Mouse (Mus musculus) thymus, postnatal 0 days (tissue): ENCODE measurements around the gene Ptprm. TPM values are rescaled to one million over a fixed set of nuclear protein-coding genes. Genes with fewer than 3 reads are reported as not detected.

Source experiments
- DNase-seq: peaks from one replicate; pipeline ENCODE4 v3.0.0-alpha.2; 2015; ENCODE audit warnings: low spot score
- polyA plus RNA-seq: library from polyadenylated mRNA; unstranded; fragments of >200 nt; fragmentation: Nextera tagmentation; extraction: Ambion mirVana; gene quantifications from 2 replicates; pipeline ENCODE4 v1.2.1, GENCODE M21; 2015

Gene Ptprm
- polyA plus RNA-seq, 1 experiment from 2014 or later, result 1.5 TPM

GRCm38 (mm10) chr17:67287501-67287900, 66.8 kb downstream of the Ptprm start:
- no peak for DNase-seq

- DNase-seq, result no peak
Measured at GRCm38 (mm10) chr17:67281640-67282170, 72.6 kb downstream of the Ptprm start.

DNA sequence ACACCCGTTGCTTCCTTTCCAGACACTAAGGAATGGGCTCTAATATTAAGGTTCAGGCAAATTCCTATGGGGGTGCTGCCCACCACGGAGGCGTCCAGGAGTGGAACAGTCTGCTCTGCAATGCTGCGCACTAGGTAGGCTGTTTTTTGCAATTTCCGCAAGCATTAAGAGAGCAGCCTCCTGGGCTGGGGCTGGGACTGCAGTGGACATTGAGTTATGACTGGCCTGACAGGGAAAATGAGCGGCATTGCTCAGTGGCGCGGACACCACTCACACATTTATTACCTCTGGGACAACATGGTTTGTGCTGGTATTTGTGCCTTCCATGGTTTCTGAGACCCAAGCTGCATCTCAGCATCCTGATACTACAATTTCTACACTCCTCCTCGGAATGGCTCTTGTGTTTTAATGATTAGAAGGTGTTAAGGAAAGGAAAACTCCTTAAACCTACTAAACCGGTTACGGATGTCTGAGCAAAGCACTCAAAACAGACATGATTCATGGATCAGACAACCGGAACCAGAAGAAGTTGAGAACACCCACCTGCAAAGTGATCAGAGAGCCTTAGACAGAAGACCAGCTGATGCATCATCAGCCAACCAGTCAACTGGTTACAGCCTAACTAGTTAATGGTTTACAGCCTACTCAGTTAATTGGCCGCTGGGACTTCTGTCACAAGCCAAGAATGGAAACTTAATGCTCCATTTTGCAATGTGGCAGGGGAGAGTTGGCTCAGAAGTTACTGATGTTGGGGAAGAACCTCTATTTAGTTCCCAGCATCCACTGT, 76.9 kb downstream of the Ptprm start:
- no peak for DNase-seq

DNA sequence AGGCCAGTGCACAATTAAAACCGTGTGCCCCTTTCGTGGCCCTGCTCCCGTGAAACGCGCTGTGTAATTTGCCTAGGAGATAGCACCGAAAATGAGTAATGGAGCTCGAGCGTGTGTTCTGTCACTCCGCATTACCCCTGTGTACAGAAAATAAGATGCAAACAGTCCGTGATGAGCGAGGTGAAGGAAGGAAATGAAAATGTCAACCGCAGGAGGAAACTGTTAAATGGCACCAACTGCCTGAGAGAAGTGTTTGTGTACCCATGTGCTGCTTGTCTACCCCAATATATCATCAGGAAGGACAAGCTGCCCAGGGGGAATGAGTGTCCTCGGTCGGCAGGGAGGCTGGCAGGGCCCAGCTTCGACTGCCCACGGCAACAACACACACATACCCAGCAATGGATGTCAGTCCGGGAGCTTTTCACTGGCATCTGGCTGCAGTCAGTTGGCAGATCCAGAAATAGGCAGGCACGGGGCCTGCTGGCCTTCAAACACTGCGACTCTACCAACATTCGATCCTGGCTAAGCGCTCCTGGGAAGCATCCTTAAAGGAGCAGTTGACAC, 79.6 kb downstream of the Ptprm start:
- no peak for DNase-seq

GRCm38 (mm10) chr17:67272928-67273327, 81.3 kb downstream of the Ptprm start:
- DNase-seq, result no peak

DNA sequence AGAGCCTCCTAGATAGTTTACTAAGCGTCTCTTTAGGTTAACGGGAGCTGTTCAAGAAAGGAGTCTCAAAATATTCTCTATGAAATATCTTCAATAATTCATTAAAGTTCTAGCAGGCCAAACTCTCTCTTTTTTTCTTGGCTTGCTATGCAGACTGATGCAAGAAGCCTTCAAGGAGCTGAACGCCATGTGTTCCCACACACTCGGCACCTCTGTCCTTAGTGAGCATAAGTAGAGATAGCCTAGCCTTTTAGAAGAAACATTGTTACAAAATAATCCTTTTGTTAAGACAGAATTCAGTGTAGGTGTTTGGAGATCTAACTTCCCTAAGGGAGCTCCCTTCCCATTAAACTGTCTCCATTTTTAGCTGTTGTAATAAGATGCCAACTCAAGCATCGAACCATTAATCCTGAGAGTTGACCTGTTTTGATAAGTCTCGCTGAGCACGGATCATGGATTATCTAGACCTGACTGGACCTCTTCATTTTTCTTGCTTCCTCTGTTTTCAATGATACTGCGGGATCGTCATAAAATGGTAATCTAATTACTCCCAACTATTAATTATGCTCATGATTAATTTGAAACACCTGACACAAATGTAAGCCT, 85.7 kb downstream of the Ptprm start:
- DNase-seq, result no peak

GRCm38 (mm10) chr17:67266270-67266669, 88.0 kb downstream of the Ptprm start:
- DNase-seq, result no peak

DNA sequence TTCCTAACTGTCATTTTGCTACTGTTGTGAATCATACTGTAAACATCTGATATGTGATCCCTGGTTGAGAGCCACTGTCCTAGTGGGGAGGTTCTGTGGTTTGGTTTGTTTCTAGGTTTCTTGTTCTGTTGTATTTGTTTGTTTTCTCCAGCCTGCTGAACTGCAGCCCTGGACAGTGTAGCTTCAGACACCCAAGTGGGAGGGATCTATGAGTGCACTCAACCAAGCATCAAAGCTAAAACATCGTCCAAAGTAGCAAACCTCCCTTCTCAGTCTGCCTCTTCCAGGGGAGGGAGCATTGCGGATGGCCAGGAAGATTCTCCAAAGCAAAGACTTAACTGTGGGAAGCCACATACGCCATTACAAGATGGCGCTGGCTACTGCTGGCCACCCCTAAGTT, 88.7 kb downstream of the Ptprm start:
- no peak for DNase-seq

- DNase-seq, result no peak
Measured at GRCm38 (mm10) chr17:67264716-67265115, 89.5 kb downstream of the Ptprm start.

GRCm38 (mm10) chr17:67263024-67263423, 91.2 kb downstream of the Ptprm start:
- DNase-seq, result no peak

- DNase-seq, result no peak
Measured at GRCm38 (mm10) chr17:67260016-67260415, 94.2 kb downstream of the Ptprm start.

- no peak for DNase-seq
Measured at GRCm38 (mm10) chr17:67257780-67258179, 96.5 kb downstream of the Ptprm start.

DNA sequence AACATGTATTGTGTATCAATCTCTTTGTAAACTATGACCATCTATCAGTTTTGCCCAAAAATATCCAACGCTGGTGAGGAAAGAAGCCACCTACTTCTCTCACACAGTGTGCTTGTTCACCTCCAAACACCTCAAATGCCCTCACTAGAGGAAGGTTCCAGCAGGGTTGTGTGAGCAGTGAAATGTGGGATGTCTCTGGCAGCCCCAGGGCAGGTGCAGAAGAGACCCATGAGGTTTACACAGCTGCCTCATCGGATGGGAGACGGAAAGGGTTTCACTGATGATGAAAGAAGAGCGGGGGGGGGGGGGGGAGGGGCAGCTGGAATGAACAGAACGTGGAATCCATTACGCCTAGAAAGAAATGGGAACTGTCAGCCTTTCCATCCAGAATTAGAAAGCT, 98.1 kb downstream of the Ptprm start:
- no peak for DNase-seq

GRCm38 (mm10) chr17:67253445-67253844, 100.8 kb downstream of the Ptprm start:
- no peak for DNase-seq

- no peak for DNase-seq
Measured at GRCm38 (mm10) chr17:67252992-67253391, 101.3 kb downstream of the Ptprm start.

DNA sequence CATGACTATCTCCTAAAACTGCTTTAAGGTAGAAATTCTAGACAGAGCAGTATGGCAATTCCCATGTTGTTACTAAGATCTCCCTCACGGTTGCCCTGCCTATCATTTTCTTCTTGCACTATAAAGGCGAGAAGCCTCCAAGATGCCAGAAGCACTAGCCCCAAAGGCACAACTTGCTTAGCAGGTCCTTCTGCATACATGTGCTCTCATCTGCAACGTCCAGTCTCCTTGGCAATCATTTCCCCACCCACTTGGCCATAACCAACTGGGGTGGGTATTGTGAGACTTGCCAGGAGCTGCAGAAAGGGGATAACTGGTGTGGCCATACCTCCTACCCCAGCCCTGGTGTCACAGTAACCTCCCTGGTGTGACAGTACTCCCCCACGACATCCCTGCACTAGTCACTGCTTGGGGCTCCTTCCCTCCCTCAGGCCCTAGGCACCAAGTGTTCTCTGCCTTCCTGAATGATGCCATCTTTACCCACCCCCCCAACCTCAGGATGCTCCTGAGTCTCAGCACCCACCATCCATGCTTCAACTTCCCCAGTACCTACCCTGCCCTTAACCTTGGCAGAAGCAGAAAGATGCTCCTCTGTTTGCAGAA, 108.9 kb downstream of the Ptprm start:
- no peak for DNase-seq

GRCm38 (mm10) chr17:67242774-67243495, 111.3 kb downstream of the Ptprm start:
- no peak for DNase-seq

DNA sequence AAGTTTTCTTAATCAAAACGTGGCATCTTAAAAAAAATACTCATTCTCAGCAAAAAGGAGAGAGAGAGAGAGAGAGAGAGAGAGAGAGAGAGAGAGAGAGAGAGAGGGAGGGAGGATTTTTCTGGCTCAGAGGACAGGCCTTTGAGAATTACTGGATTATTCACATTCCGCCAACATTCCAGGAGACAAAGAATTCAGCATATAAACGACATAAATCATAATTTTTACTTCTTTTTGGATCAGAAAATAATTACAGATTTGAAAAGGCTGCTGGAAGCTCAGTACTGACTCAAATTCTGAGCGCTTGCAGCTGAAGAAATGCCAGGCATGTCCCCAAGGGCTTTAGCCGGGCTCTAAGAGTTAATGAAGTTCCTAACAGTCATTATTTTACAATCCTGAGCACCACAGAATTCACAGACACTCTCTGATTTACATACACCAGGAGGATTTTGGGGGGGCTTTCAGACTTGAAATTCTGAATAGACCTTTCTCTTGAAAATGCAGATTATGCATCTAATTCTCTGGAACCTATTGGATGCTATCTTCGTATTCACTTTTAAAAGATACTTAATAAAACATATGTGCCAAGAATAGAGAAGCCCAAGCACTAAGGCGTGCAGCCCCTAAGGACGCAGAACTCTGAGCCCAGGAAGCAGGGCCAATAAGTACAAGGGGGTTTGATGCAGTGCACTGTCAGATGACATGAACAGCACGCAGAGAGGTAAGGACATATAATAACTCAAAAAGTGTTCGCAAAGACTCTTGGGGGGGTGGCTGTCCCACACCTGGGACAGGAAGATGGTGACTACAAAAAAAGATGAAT, 112.1 kb downstream of the Ptprm start:
- no peak for DNase-seq

- DNase-seq, result no peak
Measured at GRCm38 (mm10) chr17:67238866-67239265, 115.4 kb downstream of the Ptprm start.

GRCm38 (mm10) chr17:67237407-67237806, 116.8 kb downstream of the Ptprm start:
- no peak for DNase-seq
